Mouse (Mus musculus) kidney, adult 18-20 months (tissue): ENCODE data around the gene Ing5.
A peak's percentile ranks its signal among the peaks of the same experiment; 100 is the strongest.
"Not testable (repeated sequence)": the region's sequence is repeated elsewhere in the genome, so short reads cannot be mapped to it uniquely, and the experiment has no call there.

Source experiments
- DNase-seq: peaks from one replicate; pipeline ENCODE4 v3.0.0; 2021

Ing5 gene

GRCm38 (mm10) chr1:93803556-93804507 lies at the start of gene Ing5:
Gene Ing5, plus strand, starts transcription at chr1:93803965.
- DNase-seq = peak; percentile 100

- peak; percentile 94 for DNase-seq
Observed at GRCm38 (mm10) chr1:93754573-93755290, 49.0 kb upstream of the Ing5 start, which contains the start of gene Thap4. Gene Thap4, minus strand, starts transcription at chr1:93754864.

GRCm38 (mm10) chr1:93755291-93755610 lies 48.5 kb upstream of the Ing5 start:
- DNase-seq = no peak

GRCm38 (mm10) chr1:93755618-93756017 lies 48.1 kb upstream of the Ing5 start:
- no peak for DNase-seq

- DNase-seq = no peak
Observed at GRCm38 (mm10) chr1:93756154-93756553, 47.6 kb upstream of the Ing5 start.

- no peak for DNase-seq
Observed at GRCm38 (mm10) chr1:93760076-93760475, 43.7 kb upstream of the Ing5 start.

- DNase-seq = not testable (repeated sequence)
Observed at GRCm38 (mm10) chr1:93763531-93763930, 40.2 kb upstream of the Ing5 start.

GRCm38 (mm10) chr1:93764871-93765591 lies 38.7 kb upstream of the Ing5 start:
- DNase-seq = no peak

GRCm38 (mm10) chr1:93767600-93767999 lies 36.2 kb upstream of the Ing5 start:
- no peak for DNase-seq

- no peak for DNase-seq
Observed at GRCm38 (mm10) chr1:93769901-93770300, 33.9 kb upstream of the Ing5 start.

- no peak for DNase-seq
Observed at GRCm38 (mm10) chr1:93776686-93777085, 27.1 kb upstream of the Ing5 start.

GRCm38 (mm10) chr1:93786912-93787311 lies 16.9 kb upstream of the Ing5 start:
- DNase-seq = no peak

GRCm38 (mm10) chr1:93794526-93794925 lies 9.2 kb upstream of the Ing5 start:
- DNase-seq = no peak

- DNase-seq = no peak
Observed at GRCm38 (mm10) chr1:93795886-93796285, 7.9 kb upstream of the Ing5 start.

- no peak for DNase-seq
Observed at GRCm38 (mm10) chr1:93800670-93801503, 2.9 kb upstream of the Ing5 start.

- DNase-seq = peak; percentile 92
Observed at GRCm38 (mm10) chr1:93801741-93802238, 2.0 kb upstream of the Ing5 start, which contains the start of gene Dtymk. Gene Dtymk, minus strand, starts transcription at chr1:93801934.

GRCm38 (mm10) chr1:93802771-93803170 lies 994 bp upstream of the Ing5 start:
- DNase-seq = no peak

GRCm38 (mm10) chr1:93804818-93805217 lies 1.1 kb downstream of the Ing5 start:
- no peak for DNase-seq

GRCm38 (mm10) chr1:93805221-93805951 lies 1.6 kb downstream of the Ing5 start:
- no peak for DNase-seq

GRCm38 (mm10) chr1:93808871-93809270 lies 5.1 kb downstream of the Ing5 start:
- DNase-seq = no peak

GRCm38 (mm10) chr1:93810011-93810410 lies 6.2 kb downstream of the Ing5 start:
- DNase-seq = no peak
